Mouse (Mus musculus) ES-E14 (cell line): ENCODE results near the gene Rbm19.

Experiments used
- CHD2 ChIP-seq: IDR thresholded peaks from 2 replicates; pipeline ENCODE4 v1.6.1; 2014; ENCODE audit warnings: mild to moderate bottlenecking, low read depth, low read length, inconsistent platforms
- ZC3H11A ChIP-seq: IDR thresholded peaks from 2 replicates; pipeline ENCODE4 v1.6.1; 2012; ENCODE audit warnings: low read depth, mild to moderate bottlenecking, inconsistent platforms, low read length, borderline replicate concordance

DNA sequence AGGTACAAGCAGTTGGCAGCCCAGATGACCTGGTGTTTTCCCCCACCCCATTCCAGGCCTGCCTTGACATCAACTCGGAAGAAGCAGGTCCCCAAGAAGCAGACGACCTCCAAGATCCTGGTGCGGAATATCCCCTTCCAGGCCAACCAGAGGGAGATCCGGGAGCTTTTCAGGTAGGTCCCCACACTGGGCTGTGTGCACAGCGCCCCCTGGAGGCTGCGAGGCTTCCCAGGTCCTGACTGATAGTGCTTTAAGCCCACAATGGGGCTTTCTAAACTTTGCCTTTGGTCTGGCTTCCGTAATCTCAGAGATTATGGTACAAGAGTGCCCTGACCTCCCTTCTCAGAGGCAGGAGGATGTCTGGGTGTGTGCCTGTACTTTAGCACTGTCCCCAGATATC lies 27.7 kb downstream of the Rbm19 start:
- TF ChIP-seq CHD2: no peak
- TF ChIP-seq ZC3H11A: no peak
